Mouse (Mus musculus): ENCODE measurements around the gene Nsmf. TPM values are rescaled to one million over a fixed set of nuclear protein-coding genes. Genes with fewer than 3 reads are reported as not detected.

Nsmf gene
- total RNA-seq (2021), result 49.8 and 51.3 TPM in 2 replicates
- long read RNA-seq, transcript Nsmf-201 (15 exons, 2,922 nt), result major isoform, 23 of 71 reads
- long read RNA-seq, partial matches to known transcripts, result 21 of 71 reads
- long read RNA-seq, other reads (novel, unspliced or antisense), result 25 of 71 reads

DNA sequence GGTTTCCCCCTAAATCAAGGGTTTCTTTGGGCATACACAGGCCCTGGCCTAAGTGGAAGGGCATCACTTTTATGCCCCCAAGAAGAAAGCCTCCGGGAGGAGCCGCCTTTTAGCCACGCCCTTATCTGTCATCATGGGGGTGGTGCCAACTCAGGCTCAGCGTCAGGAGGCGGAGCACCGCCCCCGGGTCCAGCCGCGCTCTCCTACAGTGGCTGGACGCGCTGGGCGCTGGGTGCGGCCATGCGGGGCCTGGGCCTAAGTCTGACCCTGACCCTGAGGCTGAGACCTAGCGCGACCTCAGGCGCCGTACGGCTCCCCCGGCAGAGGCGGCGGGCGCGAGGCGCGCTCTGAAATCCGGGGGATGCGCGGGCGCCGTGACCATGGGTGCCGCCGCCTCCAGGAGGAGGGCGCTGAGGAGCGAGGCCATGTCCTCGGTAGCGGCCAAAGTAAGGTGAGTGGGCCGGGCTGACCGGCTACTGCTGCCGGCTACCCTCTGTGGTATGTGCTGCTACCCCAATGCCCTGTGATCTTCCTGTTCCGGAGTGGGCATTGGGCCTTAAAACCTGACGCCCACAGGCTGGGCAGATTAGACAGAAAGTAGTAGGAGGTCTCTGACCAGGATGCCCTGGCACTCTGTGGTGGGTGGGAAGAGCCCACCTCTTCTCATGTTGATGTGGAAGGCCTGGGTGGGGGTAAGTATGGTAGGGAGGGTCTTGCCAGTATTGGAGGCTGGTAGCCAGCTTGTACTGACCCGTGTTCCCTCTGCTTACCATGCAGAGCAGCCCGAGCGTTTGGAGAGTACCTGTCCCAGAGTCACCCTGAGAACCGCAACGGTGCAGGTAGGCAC lies at the start of gene Nsmf:
TSS of gene Nsmf (plus strand) at position 135 of the 847 bp plus-strand sequence.
- DNase-seq, result peak; percentile 87

DNA sequence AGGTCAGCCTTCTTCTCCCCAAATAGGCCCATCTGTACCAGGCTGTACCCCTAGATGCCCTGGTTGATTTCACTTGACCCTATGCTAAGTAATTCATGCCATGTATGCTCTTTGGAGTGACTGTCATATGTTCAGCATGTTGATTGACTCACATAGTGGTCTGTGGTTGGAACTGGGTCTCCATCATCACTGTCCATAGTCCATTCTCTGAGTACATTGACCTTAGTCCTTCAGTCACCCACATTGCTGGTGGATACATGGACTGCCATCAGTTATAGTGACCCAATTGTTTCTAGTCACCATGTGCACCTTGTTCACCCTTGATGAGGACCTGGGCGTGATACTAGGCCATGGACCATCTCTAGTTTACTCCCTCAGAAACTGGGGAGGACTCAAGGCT lies 47.4 kb upstream of the Nsmf start:
- DNase-seq, result no peak

DNA sequence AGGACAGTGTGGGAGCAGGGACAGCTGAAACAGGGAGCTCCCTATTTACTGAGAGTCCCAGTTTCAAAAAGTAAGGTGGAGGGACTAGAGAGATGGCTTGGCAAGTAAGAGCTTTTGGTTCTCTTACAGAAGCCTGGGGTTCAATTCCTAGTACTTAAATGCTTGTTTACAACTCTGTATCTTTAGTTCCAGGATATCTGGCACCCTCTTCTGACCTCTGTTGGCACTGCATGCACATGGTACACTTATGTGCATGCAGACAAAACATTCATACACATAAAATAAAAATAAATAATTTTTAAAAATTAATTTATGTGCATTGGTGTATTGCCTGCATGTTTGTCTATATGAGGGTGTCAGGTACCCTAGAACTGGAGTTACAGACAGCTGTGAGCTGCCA lies 45.9 kb upstream of the Nsmf start:
- no peak for DNase-seq

DNA sequence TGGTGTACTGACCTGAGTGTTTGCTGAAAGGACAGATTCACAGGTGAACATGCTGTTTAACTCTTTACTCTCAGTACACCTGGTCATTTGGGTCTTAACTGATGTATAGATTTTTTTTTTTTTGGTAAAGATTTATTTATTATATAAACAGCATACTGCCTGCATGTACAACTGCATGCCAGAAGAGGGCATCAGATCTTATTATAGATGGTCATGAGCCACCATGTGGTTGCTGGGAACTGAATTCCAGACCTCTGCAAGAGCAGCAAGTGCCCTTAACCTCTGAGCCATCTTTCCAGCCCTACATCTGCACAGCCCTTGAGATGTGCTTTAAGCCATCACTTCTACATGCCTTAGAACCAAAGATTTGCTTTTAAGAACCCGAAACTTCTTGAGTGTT lies 31.5 kb upstream of the Nsmf start:
- DNase-seq, result no peak

DNA sequence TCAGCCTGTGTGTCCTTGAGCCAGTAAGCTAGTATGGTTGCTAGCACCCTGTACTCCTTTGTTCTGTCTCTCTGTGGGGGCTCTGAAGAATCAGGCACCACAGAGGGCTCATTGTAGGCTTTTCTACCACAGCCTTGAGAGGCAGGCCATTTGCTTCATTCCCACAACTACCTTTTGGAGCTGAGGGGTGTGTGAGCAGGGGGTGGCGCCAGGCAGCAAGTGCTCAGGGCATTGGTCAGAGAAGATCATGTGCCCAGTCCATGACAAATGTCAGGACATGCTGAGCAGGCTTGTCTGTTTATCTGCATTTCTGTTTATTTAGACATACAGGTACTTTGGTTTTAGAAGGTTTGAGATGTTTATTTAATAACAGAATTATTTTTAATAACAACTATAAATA lies 29.0 kb upstream of the Nsmf start:
- no peak for DNase-seq

DNA sequence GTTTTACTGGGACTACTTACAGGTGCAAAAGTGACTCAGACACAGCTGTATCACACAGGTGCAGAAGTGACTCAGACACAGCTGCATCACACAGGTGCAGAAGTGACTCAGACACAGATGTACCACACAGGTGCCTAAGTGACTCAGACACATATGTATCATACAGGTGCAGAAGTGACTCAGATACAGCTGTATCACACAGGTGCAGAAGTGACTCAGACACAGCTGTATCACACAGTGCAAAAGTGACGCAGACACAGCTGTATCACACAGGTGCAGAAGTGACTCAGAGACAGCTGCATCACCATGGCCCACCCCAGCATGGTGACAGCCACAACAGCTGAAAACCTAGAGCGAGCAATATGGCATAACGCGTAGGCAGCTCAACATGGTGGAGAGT lies 19.2 kb upstream of the Nsmf start:
- no peak for DNase-seq

DNA sequence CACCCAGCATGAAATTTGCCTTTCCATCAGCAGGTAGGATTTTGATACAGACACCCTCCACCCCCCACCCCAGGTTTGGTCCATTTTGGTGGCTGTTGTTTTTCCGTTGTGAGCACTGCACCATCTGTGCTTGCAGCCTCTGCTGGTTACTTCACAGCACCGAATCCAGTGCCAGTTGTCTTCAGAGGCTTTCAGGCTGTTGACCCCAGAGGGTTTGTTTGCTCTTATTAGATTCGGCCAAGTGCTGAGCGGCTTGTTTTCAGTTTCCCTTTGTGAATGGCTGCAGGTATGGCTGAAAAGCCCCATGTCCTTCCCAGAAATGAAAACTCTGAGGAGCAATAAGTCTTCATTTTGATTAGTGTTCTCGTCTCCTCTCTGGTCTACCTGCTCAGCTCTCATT lies 14.1 kb upstream of the Nsmf start:
- DNase-seq, result no peak

DNA sequence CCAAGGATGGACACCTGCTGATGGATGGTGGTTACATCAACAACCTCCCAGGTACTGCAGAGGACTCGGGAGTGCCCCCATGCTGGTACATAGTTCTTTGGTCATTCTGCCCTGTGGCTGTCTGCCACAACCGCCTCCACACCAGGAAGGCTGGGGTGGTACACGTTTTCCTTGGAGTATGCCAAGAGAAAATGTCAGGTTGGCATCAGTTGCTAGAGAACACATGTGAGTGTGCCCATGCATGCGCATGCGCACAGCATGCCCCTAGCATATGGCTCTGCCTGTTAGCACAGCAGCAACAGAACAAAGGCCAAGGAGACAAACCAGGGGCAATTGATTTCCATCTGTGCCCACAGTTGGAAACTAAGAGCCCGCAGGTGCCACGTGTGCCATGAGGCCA lies 3.2 kb upstream of the Nsmf start:
- DNase-seq, result no peak

DNA sequence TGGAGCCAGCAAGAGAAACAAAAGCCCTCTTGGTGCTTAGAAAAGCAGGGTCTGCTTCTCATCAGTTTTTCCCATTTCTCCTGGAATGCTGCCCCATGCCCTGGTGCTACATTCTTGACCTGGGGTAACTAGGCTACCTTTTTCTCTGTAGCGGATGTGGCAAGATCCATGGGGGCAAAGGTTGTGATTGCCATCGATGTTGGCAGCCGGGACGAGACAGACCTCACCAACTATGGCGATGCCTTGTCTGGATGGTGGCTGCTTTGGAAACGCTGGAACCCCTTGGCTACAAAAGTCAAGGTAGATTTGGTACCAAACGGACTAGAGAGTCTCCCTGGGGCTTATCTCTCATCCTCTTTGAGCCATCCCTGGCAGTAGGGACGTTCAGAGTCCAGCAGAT lies 2.7 kb upstream of the Nsmf start:
- no peak for DNase-seq

DNA sequence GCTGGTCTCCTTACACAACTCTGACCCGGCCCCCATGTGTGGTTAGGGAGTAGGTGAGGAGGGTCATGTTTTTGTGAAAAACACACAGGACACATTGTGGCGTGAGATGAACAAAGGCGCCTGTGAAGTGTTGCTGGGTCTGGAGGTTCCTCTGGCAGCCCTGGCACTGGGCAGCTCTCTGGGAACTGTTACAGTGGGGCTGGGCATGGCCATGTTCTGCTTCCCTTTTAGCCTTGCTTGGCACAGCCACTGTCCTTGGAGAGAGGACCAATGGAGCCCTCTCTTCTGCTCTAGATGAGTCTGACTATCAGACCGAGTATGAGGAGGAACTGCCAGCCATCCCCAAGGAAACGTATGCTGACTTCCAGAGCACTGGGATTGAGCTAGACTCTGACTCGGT lies 1.1 kb upstream of the Nsmf start:
- DNase-seq, result no peak

DNA sequence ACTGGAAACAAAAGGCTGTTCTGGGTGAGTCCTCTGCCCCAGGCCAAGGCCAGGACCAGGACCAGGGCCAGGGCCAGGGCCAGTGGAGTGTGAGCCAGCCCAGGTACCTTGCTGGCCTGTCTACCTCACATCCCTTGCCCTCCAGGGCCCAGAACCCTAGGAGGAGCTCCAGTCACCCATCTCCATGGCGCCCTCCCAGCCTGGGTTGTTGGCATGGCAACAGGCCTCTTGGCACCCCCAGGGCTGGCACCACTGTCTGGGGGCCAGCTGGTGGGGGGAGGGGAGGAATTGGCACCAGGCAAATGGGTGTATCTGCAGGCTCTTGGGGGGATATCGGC lies 882 bp downstream of the Nsmf start:
- DNase-seq, result peak; percentile 18

DNA sequence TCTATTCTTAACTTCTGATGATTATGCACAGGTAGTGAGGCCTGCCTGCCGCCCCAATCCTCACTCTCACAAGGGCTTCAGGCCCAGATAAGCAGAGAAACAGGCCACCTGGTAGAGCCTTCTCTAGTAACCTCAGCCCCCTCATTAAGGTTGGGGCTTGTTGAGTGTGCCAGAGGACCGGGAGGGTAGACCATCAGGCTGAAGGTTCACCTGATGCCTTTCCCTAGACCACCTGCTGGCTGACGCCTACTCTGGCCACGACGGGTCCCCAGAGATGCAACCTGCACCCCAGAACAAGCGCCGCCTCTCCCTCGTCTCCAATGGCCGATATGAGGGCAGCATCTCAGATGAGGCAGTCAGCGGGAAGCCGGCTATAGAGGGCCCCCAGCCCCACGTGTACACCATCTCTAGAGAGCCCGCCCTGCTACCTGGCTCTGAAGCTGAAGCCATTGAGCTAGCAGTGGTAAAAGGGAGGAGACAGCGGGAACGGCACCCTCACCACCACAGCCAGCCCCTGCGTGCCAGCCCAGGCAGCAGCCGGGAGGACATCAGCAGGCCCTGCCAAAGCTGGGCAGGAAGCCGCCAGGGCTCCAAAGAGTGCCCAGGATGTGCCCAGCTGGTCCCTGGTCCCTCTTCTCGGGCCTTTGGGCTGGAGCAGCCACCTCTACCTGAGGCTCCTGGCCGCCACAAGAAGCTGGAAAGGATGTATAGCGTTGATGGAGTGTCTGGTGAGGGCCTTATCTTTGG lies 1.4 kb downstream of the Nsmf start:
- no peak for DNase-seq

DNA sequence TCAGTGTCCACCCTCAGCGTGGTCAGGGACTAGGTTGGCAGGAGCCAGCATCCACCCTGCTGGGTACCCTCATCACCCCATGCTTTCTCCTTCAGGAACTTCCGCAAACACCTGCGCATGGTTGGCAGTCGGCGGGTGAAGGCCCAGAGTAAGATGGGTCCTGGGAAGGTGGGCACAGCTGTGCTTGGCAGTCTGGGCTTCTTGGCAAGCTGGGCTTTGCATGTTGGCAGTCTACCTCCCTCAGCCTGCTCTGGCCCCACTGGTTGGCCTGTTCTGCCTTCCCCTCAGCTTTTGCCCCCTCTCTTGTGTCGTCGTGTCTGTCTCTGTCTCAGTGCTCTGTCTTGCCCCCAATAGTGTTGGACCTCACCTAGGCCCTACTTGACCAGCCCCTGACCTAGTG lies 4.8 kb downstream of the Nsmf start:
- DNase-seq, result no peak

DNA sequence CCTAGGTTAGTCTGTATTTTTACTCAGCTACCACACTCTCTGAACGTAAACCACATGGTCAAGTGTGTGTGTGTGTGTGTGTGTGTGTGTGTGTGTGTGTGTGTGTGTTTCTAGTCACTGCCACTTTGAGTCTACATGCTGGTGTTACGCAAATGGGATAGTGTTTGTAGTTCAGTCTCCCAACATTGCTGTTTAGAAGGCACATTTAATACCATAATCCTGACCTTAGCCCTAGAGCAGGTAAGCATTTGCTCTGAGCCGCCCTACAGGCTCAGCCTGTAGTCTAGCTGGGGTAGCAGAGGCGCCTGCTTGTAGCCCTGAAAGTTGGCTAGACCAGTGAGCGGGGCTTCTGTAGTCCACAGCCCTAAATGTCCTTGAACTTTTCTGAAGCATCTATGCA lies 9.4 kb downstream of the Nsmf start:
- DNase-seq, result no peak

DNA sequence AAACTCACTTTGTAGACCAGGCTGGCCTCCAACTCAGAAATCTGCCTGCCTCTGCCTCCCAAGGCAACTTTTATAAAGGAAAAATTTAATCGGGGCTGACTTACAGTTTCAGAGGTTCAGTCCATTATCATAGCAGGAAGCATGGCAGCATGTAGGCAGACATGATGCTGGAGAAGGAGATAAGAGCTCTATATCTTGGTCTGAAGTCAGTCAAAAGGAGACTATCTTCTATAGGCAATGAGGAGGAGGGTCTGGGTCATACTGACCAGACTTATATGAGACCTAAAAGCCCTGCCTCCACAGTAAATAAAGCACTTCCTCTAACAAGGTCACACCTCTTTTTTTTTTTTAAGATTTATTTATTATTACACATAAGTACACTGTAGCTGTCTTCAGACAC lies 10.1 kb downstream of the Nsmf start:
- DNase-seq, result no peak

DNA sequence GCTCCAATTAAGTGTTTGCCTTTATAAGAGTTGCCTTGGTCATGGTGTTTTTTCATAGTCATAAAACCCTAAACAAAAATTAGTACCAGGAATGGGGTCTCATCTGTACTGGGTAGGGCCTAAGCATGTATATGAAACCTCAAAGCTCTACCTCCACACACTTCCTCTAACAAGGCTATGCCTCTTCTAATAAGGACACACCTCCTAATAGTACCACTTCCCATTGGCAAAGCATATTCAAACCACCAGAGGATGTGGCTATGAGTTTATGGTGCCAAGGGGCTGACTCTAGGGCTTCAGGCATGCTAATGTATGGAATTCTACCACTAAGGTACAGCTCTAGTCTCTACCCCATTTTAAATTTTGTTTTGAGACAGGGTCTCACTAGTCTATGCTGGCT lies 11.4 kb downstream of the Nsmf start:
- no peak for DNase-seq

DNA sequence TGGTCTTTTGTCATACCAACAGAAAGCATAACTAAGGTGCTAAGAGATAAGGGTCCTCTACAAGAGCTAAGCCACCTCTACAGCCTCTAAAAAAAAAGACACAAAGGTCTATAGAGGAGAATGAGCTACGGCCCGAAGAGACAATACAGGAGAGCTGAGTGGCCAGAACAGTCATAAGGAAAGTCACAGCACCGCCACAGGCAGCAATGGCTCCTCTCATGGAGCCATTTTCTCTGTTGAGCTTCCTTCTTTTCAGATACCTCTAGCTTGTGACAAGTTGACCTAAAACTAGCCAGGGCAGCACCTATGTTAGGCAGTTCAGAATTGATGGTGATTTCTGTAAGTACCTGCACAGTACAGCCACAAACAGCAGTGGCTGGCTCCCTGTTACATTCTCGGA lies 12.4 kb downstream of the Nsmf start:
- DNase-seq, result no peak

DNA sequence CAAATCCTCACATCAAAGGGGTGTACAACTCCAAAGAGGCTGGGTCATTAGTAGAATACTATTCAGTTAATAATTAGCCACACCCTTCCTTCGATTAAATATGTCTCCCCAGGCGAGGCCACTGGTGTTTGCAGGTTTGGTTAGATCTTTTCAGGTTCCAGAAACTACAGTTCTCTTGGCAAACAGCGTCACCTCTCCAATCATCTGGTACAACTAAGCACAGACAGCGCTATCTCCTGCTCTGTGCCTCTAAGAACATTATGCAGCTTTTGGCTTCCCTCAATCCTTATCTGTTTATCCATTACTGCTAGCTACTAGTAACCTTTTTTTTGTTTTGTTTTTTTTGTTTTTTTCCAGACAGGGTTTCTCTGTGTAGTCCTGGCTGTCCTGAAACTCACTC lies 15.4 kb downstream of the Nsmf start:
- no peak for DNase-seq

DNA sequence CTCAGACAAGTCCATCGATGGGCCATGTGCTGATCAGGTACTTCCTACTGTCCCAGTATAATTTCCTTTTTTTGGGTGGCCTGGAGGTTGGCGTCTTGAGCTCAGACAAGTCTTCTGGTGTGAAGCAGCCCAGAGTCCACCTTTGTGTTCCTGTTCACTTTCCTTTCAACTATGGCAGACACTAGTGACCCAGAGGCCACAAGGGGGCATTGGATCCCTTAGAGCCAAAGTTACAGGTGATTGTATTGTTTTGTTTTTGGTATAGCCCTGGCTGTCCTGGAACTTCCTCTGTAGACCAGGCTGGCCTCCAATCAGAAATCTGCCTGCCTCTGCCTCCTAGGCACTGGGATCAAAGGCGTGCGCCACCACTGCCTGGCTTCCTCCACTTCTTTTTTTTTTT lies 18.2 kb downstream of the Nsmf start:
- DNase-seq, result no peak

DNA sequence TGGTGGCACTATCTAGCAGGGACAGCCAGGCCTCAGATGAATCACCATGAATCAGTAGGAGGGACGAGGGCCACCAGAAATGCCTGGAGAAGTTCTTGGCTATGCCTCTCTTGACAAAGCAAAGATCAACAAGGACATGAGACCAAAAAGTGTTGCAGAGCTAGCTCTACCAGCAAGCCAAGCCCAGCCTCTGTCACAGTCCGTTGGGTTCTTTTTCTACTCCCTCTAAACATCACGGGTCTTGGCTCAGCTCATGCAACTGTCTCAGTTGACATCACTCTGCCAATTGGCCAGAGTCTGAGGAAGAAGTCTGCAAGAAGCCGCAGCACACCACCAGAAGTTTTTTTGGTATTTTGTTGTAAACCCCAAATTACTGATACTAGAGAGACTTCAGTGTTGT lies 21.4 kb downstream of the Nsmf start:
- no peak for DNase-seq

DNA sequence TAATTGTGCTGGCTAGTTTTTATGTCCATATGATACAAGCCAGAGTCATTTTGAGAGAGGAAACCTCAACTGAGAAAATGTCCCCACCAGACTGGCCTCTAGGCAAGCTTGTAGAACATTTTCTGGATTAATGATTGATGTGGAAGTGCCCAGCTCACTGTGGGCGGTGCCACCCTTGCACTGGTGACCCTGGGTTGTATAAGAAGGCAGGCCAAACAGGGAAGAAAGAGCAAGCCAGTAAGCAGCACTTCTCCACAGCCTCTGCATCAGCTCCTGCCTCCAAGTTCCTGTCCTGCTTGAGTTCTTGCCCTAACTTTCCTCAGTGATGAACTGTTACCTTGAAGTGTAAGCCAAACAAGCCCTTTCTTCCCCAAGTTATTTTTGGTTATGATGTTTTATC lies 24.8 kb downstream of the Nsmf start:
- DNase-seq, result no peak

DNA sequence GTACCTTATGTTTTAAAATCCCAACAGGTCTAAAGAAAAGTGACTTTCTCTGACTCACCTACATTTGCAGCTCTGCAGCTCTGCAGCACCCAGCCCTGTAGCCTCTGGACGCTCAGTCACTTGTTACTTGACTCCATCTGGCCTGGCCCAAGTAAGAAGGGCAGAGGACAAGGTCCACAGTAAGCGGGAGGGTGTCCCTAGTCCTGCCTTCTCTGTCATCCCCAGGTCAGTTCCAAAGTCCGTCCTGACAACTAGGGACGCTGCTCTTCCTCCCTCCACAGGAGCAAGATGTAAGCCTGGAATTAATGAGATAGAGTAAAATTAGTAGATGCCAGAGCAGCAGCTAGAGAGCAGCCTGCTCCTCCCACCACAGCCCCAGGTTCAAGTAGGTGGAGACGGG lies 25.9 kb downstream of the Nsmf start, which contains the start of gene Entpd8:
TSS of gene Entpd8 (plus strand) at position 229 of the 400 bp plus-strand sequence.
- no peak for DNase-seq

DNA sequence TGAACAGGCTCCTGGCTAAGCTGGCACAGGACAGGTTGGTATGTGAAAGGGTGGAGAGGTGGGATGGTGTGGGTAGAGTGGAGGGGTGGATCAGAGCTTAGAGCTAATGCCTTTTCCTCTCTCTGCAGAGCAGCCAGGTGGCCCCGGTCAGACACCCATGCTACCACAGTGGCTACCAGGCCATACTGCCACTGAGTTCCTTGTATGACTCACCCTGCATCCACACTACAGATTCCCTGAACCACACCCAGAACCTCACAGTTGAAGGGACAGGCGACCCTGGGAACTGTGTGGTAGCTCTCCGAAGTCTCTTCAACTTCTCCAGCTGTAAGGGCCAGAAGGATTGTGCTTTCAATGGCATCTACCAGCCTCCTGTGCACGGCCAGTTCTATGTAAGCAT lies 29.5 kb downstream of the Nsmf start:
- DNase-seq, result no peak

DNA sequence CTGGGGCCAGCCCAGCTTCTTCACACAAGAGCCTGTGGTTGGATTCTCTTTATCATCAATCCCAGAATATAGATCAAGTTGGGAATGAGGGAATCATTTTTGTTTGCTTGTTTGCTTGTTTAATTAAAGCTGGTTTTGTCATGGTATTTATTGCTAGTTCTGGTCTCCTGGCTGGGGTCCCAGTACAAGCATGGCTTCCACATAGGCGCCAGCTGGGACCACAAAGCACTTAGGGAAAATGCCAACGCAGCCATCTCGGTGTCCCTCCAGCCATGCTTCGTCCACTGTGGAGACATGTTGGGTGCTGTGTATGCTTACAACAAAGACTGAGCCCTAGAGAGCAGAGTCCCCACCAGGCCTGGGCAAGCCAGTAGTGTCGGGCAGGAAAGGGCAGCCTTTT lies 31.4 kb downstream of the Nsmf start:
- DNase-seq, result no peak
